Mouse (Mus musculus): ENCODE data around the gene Tmem220. TPM values are rescaled to one million over a fixed set of nuclear protein-coding genes. Genes with fewer than 3 reads are reported as not detected.

Gene Tmem220
- polyA plus RNA-seq, 1 experiment from 2014 or later, result 0.64 TPM

GRCm38 (mm10) chr11:67047199-67047598 lies 22.2 kb downstream of the Tmem220 start:
- 0 out of 2 replicates have a peak, but pooled peaks cover 5% of the 10 kb centered on the region for H3K4me1 ChIP-seq (ENCODE audit: control insufficient read depth, insufficient read depth, low read length)
- WGBS, result 93% methylated on average over 5 of the region's 5 CpGs
- ATAC-seq (ENCODE audit: low read depth), result no peak
- no peak overlapping the region for H3K4me2 ChIP-seq (ENCODE audit: low read depth, low read length)
- H3K36me3 ChIP-seq (ENCODE audit: control insufficient read depth, insufficient read depth, low read length), result no peaks in the 10 kb centered on the region
- H3K9ac ChIP-seq (replicated peaks; ENCODE audit: low read depth, low read length), result no peak overlapping the region
- H3K4me3 ChIP-seq (ENCODE audit: low read depth, low read length), result no peak overlapping the region
- no peaks in the 10 kb centered on the region for H3K9me3 ChIP-seq (ENCODE audit: control insufficient read depth, low read length)
- H3K27me3 ChIP-seq (ENCODE audit: control insufficient read depth, insufficient read depth, low read length), result no peaks in the 10 kb centered on the region
- H3K27ac ChIP-seq (ENCODE audit: low read depth, low read length), result no peak overlapping the region

DNA sequence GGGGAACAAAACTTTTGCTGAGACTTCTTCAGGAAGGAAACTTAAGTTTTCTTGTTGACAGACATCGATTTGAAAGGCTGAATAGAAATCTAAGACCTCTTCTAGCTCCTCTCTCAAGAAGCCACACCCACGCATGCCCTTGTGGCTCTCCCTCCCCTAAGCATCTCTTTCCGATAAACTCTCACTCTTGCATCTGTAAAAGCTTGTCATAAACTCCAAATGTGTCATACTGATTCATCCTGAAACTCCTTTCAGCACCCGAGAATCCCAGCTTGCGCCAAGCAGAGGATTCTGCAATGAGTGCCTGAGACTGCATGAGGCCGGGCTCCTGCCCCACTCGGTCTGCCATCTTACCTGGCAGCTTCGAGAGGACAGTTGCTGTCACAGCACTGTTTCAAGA lies 23.5 kb downstream of the Tmem220 start:
- H3K4me2 ChIP-seq (ENCODE audit: low read depth, low read length), result no peak overlapping the region
- WGBS, result 94% methylated on average over 8 of the region's 8 CpGs
- H3K9ac ChIP-seq (replicated peaks; ENCODE audit: low read depth, low read length), result no peak overlapping the region
- no peak overlapping the region for H3K4me3 ChIP-seq (ENCODE audit: low read depth, low read length)
- ATAC-seq (ENCODE audit: low read depth), result no peak
- peaks cover 9% of the 10 kb centered on the region; the same call in 1 of the 2 replicates for H3K4me1 ChIP-seq (ENCODE audit: control insufficient read depth, insufficient read depth, low read length)
- no peak overlapping the region for H3K27ac ChIP-seq (ENCODE audit: low read depth, low read length)
- H3K36me3 ChIP-seq (ENCODE audit: control insufficient read depth, insufficient read depth, low read length), result no peaks in the 10 kb centered on the region
- H3K9me3 ChIP-seq (ENCODE audit: control insufficient read depth, low read length), result no peaks in the 10 kb centered on the region
- no peaks in the 10 kb centered on the region for H3K27me3 ChIP-seq (ENCODE audit: control insufficient read depth, insufficient read depth, low read length)

- peaks cover 11% of the 10 kb centered on the region; the same call in 1 of the 2 replicates for H3K4me1 ChIP-seq (ENCODE audit: control insufficient read depth, insufficient read depth, low read length)
- H3K36me3 ChIP-seq (ENCODE audit: control insufficient read depth, insufficient read depth, low read length), result no peaks in the 10 kb centered on the region
- no peak overlapping the region for H3K4me3 ChIP-seq (ENCODE audit: low read depth, low read length)
- no peak overlapping the region for H3K27ac ChIP-seq (ENCODE audit: low read depth, low read length)
- H3K9me3 ChIP-seq (ENCODE audit: control insufficient read depth, low read length), result no peaks in the 10 kb centered on the region
- H3K27me3 ChIP-seq (ENCODE audit: control insufficient read depth, insufficient read depth, low read length), result no peaks in the 10 kb centered on the region
- WGBS, result 94% methylated on average over 3 of the region's 3 CpGs
- H3K4me2 ChIP-seq (ENCODE audit: low read depth, low read length), result no peak overlapping the region
- no peak for ATAC-seq (ENCODE audit: low read depth)
- no peak overlapping the region for H3K9ac ChIP-seq (replicated peaks; ENCODE audit: low read depth, low read length)
Measured at GRCm38 (mm10) chr11:67049256-67049655, 24.3 kb downstream of the Tmem220 start.

- peak; percentile 47; the same call in 1 of the 2 replicates for ATAC-seq (ENCODE audit: low read depth)
- no peaks in the 10 kb centered on the region for H3K27me3 ChIP-seq (ENCODE audit: control insufficient read depth, insufficient read depth, low read length)
- H3K9ac ChIP-seq (replicated peaks; ENCODE audit: low read depth, low read length), result peak overlapping the region; percentile 73
- 9% methylated on average over 16 of the region's 16 CpGs for WGBS
- peak overlapping the region; percentile 82 for H3K27ac ChIP-seq (ENCODE audit: low read depth, low read length)
- H3K4me3 ChIP-seq (ENCODE audit: low read depth, low read length), result peak overlapping the region; percentile 98
- H3K36me3 ChIP-seq (ENCODE audit: control insufficient read depth, insufficient read depth, low read length), result peaks cover 5% of the 10 kb centered on the region; the same call in 1 of the 2 replicates
- peaks cover 11% of the 10 kb centered on the region; the same call in 1 of the 2 replicates for H3K4me1 ChIP-seq (ENCODE audit: control insufficient read depth, insufficient read depth, low read length)
- H3K4me2 ChIP-seq (ENCODE audit: low read depth, low read length), result peak overlapping the region; percentile 61
- H3K9me3 ChIP-seq (ENCODE audit: control insufficient read depth, low read length), result no peaks in the 10 kb centered on the region
Measured at GRCm38 (mm10) chr11:67051676-67052320, 26.8 kb downstream of the Tmem220 start.

DNA sequence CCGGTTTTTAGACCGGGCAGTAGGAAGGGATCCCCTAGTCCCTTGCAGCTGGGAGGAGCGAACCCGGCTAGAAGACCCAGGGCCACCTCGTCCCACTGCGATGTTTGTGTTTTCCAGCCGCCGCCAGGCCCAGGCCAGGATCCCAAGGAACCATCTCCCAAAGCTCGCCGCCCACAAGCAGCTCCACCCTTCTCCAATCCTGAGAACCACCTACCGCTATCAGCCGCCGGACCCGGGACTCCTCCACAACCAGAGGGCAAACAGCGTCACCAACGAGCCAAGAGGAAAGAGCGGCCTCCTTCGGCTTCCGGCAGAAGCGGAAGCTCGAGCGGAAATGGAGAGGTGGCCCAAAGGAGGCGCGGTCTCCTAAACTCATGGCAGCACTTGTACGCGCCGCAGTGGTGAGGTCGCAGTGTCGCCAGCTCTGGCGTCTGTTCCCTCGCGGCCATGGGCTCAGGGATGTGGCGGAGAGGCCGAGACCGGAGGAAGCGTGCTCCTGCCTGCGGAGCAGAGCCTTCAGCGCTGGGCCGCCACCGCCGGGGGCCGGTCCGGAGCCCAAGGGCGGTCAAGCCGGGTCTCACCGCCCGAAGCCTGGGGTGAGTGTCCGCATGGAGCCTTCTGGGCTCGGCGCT lies 27.5 kb downstream of the Tmem220 start, which contains the start of the genes Adprm and Sco1:
Adprm (minus strand) TSS at position 274 of the 632 bp plus-strand sequence.
Sco1 (plus strand) TSS at position 350 of the 632 bp plus-strand sequence.
- Histone ChIP-seq H3K4me2 (ENCODE audit: low read depth, low read length) (peak within 1 kb of the TSS; percentile 61), H3K27ac (ENCODE audit: low read depth, low read length) (peak within 1 kb of the TSS; percentile 82), H3K36me3 (ENCODE audit: control insufficient read depth, insufficient read depth, low read length) (peaks cover 8% of the 10 kb centered on the region), H3K9me3 (ENCODE audit: control insufficient read depth, low read length) (no peaks in the 10 kb centered on the region), H3K4me3 (ENCODE audit: low read depth, low read length) (peak within 1 kb of the TSS; percentile 98), H3K27me3 (ENCODE audit: control insufficient read depth, insufficient read depth, low read length) (no peaks in the 10 kb centered on the region), H3K9ac (replicated peaks; ENCODE audit: low read depth, low read length) (peak within 1 kb of the TSS; percentile 73), H3K4me1 (ENCODE audit: control insufficient read depth, insufficient read depth, low read length) (peaks cover 11% of the 10 kb centered on the region; the same call in 1 of the 2 replicates)
- ATAC-seq (ENCODE audit: low read depth), result peak; percentile 95
- under 1% methylated on average over 50 of the region's 50 CpGs for WGBS

- 91% methylated on average over 8 of the region's 8 CpGs for WGBS
- Histone ChIP-seq H3K4me2 (ENCODE audit: low read depth, low read length) (no peak overlapping the region), H3K4me3 (ENCODE audit: low read depth, low read length) (no peak overlapping the region), H3K36me3 (ENCODE audit: control insufficient read depth, insufficient read depth, low read length) (peaks cover 18% of the 10 kb centered on the region), H3K27ac (ENCODE audit: low read depth, low read length) (no peak overlapping the region), H3K9ac (replicated peaks; ENCODE audit: low read depth, low read length) (no peak overlapping the region), H3K9me3 (ENCODE audit: control insufficient read depth, low read length) (no peaks in the 10 kb centered on the region), H3K27me3 (ENCODE audit: control insufficient read depth, insufficient read depth, low read length) (no peaks in the 10 kb centered on the region), H3K4me1 (ENCODE audit: control insufficient read depth, insufficient read depth, low read length) (peaks cover 11% of the 10 kb centered on the region; the same call in 1 of the 2 replicates)
- no peak for ATAC-seq (ENCODE audit: low read depth)
Measured at GRCm38 (mm10) chr11:67054754-67055365, 29.9 kb downstream of the Tmem220 start.

DNA sequence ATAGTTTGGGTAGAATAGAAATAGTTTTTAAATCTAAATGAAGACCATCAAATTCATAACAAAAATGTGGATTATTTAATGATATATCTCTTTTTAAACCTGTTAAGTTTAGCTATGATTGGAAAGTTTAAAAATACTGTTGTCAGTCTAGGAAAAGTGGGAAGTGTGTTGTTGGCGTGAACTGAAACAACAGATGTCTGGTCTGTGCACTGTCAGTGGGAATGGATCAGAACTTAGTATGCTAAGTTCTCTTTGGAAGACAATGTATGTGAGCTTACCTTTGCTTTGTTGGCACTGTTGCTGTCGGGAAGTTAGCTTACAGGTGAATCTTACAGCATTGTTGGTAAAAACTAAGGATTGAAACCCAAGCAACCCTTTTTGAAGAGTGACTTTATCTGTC lies 36.4 kb downstream of the Tmem220 start:
- WGBS, result 89% methylated on average over 2 of the region's 2 CpGs
- Histone ChIP-seq H3K9me3 (ENCODE audit: control insufficient read depth, low read length) (no peaks in the 10 kb centered on the region), H3K36me3 (ENCODE audit: control insufficient read depth, insufficient read depth, low read length) (peaks cover 44% of the 10 kb centered on the region), H3K9ac (replicated peaks; ENCODE audit: low read depth, low read length) (no peak overlapping the region), H3K4me3 (ENCODE audit: low read depth, low read length) (no peak overlapping the region), H3K4me1 (ENCODE audit: control insufficient read depth, insufficient read depth, low read length) (no peaks in the 10 kb centered on the region), H3K4me2 (ENCODE audit: low read depth, low read length) (no peak overlapping the region), H3K27me3 (ENCODE audit: control insufficient read depth, insufficient read depth, low read length) (no peaks in the 10 kb centered on the region), H3K27ac (ENCODE audit: low read depth, low read length) (no peak overlapping the region)
- no peak for ATAC-seq (ENCODE audit: low read depth)

- H3K27me3 ChIP-seq (ENCODE audit: control insufficient read depth, insufficient read depth, low read length), result no peaks in the 10 kb centered on the region
- no peak for ATAC-seq (ENCODE audit: low read depth)
- WGBS, result 87% methylated on average over 3 of the region's 3 CpGs
- no peaks in the 10 kb centered on the region for H3K9me3 ChIP-seq (ENCODE audit: control insufficient read depth, low read length)
- H3K36me3 ChIP-seq (ENCODE audit: control insufficient read depth, insufficient read depth, low read length), result peaks cover 34% of the 10 kb centered on the region
- H3K27ac ChIP-seq (ENCODE audit: low read depth, low read length), result no peak overlapping the region
- no peak overlapping the region for H3K4me2 ChIP-seq (ENCODE audit: low read depth, low read length)
- no peak overlapping the region for H3K4me3 ChIP-seq (ENCODE audit: low read depth, low read length)
- H3K9ac ChIP-seq (replicated peaks; ENCODE audit: low read depth, low read length), result no peak overlapping the region
- H3K4me1 ChIP-seq (ENCODE audit: control insufficient read depth, insufficient read depth, low read length), result no peaks in the 10 kb centered on the region
Measured at GRCm38 (mm10) chr11:67062726-67063125, 37.8 kb downstream of the Tmem220 start.

GRCm38 (mm10) chr11:67067741-67068140 lies 42.8 kb downstream of the Tmem220 start:
- no peak overlapping the region for H3K4me2 ChIP-seq (ENCODE audit: low read depth, low read length)
- no peaks in the 10 kb centered on the region for H3K9me3 ChIP-seq (ENCODE audit: control insufficient read depth, low read length)
- H3K4me1 ChIP-seq (ENCODE audit: control insufficient read depth, insufficient read depth, low read length), result no peaks in the 10 kb centered on the region
- no peak overlapping the region for H3K27ac ChIP-seq (ENCODE audit: low read depth, low read length)
- no peaks in the 10 kb centered on the region for H3K27me3 ChIP-seq (ENCODE audit: control insufficient read depth, insufficient read depth, low read length)
- peaks cover 24% of the 10 kb centered on the region for H3K36me3 ChIP-seq (ENCODE audit: control insufficient read depth, insufficient read depth, low read length)
- no peak overlapping the region for H3K9ac ChIP-seq (replicated peaks; ENCODE audit: low read depth, low read length)
- H3K4me3 ChIP-seq (ENCODE audit: low read depth, low read length), result no peak overlapping the region
- ATAC-seq (ENCODE audit: low read depth), result no peak
- 95% methylated on average over 3 of the region's 3 CpGs for WGBS
